Mouse (Mus musculus): Measurements from ENCODE around the gene Mpdz.
A peak's percentile ranks its signal among the peaks of the same experiment; 100 is the strongest.

The Mpdz gene

DNA sequence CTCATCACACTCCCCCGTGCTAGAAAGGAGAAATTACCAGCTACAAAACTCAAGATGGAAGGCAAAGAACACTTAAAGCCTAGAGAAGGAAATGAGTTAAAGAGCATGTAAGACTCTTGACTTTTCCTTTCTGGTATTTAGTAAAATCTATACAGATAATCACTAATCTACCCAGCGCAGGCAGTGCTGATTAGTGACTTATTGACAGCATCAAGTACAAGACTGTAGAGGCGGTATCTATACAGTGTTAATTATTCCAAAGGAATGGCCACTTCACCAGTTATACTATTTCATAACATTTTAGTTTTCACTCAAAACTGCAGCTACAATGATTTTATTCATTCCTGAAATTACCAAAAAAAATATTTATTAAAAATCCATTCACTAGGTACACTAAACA, 49.7 kb downstream of the Mpdz start:
- no peak for DNase-seq (ENCODE audit: inconsistent ontology term)

- DNase-seq (ENCODE audit: inconsistent ontology term) = no peak
Observed at GRCm38 (mm10) chr4:81389263-81389662, 53.4 kb downstream of the Mpdz start.

DNA sequence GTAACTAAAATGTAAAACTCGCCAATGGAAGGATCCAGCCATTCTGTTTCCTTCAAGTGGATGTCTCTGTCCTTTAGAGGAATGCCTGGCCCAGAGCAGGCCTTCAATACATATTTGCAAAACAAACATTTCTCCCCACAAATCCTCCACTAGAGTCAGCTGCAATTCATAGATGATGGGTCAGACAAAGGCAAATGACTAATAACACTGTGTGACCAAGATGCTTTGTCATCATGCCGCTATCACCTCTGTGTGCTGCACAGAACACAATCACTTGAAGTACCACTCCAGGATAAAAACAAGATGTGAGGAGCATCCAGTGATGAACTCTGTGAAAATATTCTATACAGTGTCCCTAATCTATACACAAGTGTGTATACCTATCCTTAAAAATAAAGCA, 55.0 kb downstream of the Mpdz start:
- peak; percentile 10 for DNase-seq (ENCODE audit: inconsistent ontology term)

- DNase-seq (ENCODE audit: inconsistent ontology term) = no peak
Observed at GRCm38 (mm10) chr4:81372355-81372754, 70.3 kb downstream of the Mpdz start.

DNA sequence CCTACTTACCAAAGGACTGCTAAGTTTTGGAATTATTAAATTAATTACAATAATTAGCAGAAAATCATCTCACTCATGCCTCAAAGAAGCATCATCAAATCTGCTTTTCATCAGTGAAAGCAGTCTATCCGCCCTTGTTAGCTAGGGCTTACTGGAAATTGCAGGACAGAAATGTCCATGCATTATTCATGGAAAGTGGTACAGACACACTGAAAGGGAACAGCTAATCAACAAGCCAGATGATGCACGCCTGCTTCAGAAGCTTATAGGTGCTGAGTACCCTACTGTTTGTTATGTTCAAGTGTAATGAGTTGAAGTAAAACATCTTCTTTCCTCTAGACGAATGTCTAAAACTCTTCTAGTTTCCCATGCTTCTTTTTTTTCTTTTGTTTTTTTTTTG, 91.2 kb downstream of the Mpdz start:
- DNase-seq (ENCODE audit: inconsistent ontology term) = no peak

- no peak for DNase-seq (ENCODE audit: inconsistent ontology term)
Observed at GRCm38 (mm10) chr4:81348646-81349045, 94.0 kb downstream of the Mpdz start.

GRCm38 (mm10) chr4:81345141-81345540, 97.5 kb downstream of the Mpdz start:
- peak; percentile 56 for DNase-seq (ENCODE audit: inconsistent ontology term)

DNA sequence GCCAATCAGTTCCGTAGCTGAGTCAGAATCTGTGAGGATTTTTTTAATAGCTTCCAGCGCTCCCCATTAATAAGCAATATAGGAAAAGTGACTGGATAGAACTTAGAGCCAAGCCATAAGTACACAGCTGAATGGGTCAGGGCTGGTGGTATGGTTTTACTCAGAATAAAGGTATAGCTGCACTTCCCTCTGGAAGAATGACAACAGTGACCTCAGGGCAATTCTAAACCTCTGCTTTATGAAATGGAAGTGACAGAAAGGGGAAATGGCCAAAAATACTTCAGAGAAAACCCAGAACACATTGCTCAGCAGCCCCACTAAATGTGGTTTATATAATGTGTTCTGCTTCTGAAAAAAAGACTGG, 109.0 kb downstream of the Mpdz start:
- no peak for DNase-seq (ENCODE audit: inconsistent ontology term)

DNA sequence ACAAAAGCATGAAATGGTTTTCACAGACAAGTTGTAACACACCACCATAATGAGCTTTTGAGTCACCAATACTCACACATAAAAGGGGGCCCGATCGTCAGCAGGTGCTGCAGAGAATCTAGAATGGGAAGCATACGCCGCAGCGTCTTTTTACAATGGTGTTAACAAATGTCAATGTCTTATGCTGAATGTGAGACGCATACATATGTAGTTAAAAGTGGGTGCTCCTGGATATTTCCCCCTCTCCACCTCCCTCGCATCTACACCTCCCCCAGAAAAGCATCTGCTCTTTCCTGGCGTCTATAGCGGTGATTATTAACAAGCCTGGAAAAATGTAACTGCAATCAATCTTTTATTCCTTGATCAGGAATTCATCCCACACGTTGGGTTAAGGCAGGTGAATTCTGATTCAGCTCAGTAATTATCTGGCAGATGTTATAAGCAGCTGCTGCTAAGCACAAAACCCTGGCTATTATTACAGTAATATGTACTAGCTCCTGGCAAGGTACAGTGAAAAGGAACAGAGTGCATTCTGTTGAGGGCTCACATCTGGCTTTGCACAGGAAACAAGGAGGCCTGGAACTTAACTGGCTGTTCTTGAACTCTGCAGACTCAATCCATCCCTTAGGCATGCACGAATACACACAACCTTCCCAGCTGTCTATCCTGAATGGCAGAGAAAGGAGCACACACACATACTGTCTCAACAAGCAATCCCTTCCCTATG, 109.6 kb downstream of the Mpdz start:
- no peak for DNase-seq (ENCODE audit: inconsistent ontology term)

DNA sequence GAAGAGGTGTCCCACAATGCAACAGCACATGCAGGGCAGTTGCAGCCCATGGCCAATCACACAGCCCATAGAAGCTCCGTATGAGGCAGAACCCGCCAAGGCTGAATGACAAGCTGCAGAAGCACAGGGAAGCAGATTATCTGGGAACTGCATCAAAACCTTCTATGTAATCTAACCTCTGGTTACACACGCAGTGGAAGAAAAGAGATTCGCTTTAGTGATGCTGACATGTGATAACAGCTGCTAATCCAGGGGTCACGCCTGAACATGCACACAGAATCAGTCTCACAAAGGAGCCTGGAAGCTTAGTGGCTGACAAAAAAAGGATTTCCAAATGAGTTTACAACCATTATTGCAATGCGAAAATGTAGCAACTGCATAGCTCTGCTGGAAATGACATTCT, 110.2 kb downstream of the Mpdz start:
- no peak for DNase-seq (ENCODE audit: inconsistent ontology term)

GRCm38 (mm10) chr4:81327694-81328093, 114.9 kb downstream of the Mpdz start:
- no peak for DNase-seq (ENCODE audit: inconsistent ontology term)

- DNase-seq (ENCODE audit: inconsistent ontology term) = no peak
Observed at GRCm38 (mm10) chr4:81323853-81324252, 118.8 kb downstream of the Mpdz start.

GRCm38 (mm10) chr4:81322232-81322631, 120.4 kb downstream of the Mpdz start:
- DNase-seq (ENCODE audit: inconsistent ontology term) = no peak

DNA sequence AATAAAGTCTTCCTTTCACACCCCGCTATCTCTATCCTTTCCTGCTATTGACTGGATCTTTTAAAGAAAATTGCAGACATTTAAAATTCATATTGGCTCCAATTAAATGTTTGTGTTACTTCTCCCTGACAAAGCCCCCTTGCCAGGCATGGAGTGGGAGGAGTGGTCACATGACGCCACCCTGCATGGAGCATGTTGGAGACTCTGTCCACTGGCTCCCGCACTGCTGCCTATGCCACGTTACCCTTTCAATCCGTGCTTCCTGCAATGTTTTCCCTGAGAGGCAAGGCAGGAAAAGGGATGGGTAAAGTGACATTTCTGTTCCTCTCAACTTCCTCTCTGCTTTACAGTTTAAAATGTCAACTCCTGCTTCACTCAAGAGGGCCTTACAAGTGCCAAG, 128.0 kb downstream of the Mpdz start:
- no peak for DNase-seq (ENCODE audit: inconsistent ontology term)

DNA sequence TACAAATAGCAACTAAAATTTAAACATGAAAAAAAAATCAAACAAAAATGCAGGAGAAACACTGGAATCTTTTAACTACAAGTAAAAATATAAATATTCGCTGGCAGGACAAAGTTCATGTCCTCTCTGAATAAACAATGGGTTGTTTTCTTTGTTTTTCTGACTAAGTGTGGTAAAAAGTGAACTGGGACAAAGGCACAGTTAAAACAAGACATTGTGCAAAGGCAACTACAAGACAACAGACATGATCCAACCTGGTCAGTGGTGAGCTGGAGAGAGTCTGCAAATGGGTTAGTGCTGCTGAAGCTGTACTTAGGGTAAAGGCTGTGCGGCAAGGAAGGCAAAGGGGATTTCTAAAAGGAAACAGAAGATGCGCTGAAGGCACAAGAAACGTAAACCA, 129.4 kb downstream of the Mpdz start:
- no peak for DNase-seq (ENCODE audit: inconsistent ontology term)

DNA sequence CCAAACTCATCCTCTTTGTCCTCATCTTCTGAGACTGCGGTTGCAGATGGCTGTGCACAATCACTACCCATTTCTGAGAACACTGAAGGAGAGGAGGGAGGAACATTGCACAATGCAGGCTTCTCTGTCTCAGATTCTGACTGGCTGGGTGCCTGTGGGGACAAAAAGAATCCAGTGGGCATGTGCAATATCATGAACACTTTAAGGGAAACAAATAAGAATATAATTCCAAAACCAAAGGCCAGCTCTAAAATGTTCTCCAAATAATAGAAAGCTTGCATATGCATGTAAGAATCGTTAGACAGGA, 132.5 kb downstream of the Mpdz start:
- peak; percentile 34 for DNase-seq (ENCODE audit: inconsistent ontology term)

GRCm38 (mm10) chr4:81309473-81310167, 133.0 kb downstream of the Mpdz start:
- DNase-seq (ENCODE audit: inconsistent ontology term) = no peak

DNA sequence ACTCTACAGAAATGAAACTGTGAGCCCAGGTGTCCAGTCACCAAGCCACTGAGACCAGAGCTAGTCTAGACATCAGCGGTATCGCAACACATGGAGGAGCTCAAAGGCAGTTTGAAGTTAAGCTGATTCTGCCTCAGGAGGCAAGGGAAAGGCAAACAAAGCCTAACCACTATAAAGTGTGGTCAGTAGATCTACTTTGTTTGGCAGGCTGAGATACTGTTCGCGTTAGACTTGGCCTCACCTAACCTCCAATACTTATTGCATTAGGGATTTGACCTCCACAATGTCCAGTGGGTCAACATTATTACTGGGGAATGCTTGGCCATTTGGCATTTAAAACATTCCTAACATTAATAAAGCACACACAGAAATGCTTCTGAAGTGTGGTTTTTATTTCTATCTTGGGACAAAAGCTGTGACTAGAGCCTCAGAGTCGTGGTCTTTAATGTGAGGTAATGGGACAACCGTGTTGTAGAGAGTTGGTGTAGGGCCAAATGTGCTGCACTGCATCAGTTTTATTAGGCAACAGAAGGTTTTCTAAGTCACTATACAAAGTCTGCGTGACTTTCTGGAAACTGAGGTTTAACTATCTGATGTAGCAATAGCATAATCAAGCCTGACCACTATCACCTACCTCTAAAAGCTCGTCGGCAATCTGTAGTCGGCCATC, 134.9 kb downstream of the Mpdz start:
- DNase-seq (ENCODE audit: inconsistent ontology term) = peak; percentile 45

DNA sequence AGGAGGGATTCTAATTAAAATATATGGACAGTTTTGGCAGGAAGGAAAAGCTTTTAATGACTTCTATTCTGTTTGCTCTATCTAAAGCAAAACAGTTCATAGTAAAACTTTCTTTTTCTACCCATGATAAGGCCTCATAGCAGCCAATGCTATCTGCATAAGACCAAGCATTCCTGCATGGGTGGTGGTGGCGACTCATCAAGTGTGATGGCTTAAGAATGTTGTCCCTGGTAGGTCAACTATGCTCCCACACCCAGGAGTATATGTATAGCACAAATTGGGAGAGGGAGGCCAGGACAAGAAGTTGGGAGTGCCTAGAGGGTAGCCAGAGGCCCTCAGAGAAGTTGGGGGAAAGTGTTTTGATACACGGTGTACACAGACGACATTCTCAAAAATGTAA, 140.6 kb downstream of the Mpdz start:
- DNase-seq (ENCODE audit: inconsistent ontology term) = peak; percentile 43

DNA sequence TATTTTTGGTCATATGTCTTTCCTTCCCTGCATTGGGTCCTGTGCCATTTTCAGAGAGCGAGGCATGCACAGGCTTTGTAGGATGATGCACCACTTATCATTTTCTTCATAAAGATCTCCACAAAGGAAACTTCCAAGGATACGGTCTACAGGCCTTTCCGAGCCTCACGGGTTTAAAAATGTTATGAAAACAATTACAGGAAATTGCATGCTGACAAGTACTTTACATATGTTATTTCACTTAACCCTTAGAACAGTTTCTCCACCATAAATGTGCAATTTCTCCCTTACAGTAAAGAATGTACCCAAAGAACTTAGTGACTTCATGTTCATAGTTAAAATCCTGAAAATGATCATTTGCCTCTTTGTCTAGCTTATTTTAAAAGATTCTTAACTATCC, 144.2 kb downstream of the Mpdz start:
- DNase-seq (ENCODE audit: inconsistent ontology term) = no peak

- DNase-seq (ENCODE audit: inconsistent ontology term) = no peak
Observed at GRCm38 (mm10) chr4:81293309-81293708, 149.3 kb downstream of the Mpdz start.

DNA sequence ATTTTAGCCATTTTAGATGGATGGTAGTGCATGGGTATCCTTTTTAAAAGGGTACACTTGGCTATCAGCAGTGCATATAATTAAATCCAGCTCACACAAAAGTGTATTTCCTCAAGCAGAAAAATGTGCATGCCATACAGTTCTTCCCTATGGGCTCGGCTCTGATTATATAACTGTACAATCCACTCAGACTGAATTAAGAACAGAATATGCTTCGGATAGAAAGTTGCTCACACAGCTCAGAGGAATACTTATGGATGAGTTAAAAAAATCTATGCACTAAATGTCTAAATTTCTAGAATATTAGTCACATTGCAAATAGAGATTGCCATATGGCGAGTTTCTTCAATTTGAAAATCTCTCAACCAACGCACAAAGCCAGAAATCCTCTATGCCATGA, 157.1 kb downstream of the Mpdz start:
- DNase-seq (ENCODE audit: inconsistent ontology term) = no peak

GRCm38 (mm10) chr4:81283611-81284010, 159.0 kb downstream of the Mpdz start:
- DNase-seq (ENCODE audit: inconsistent ontology term) = no peak

Measured in Muller cell, postnatal 12 days (primary cell).